Mouse (Mus musculus) testis, postnatal 10 days (tissue): ENCODE measurements around the gene Creld2.
"Not testable (repeated sequence)": the region's sequence is repeated elsewhere in the genome, so short reads cannot be mapped to it uniquely, and the experiment has no call there.

Source experiments
- DNase-seq: peaks from one replicate; pipeline ENCODE4 v3.0.0; 2021; ENCODE audit warnings: low spot score

Creld2 gene

DNA sequence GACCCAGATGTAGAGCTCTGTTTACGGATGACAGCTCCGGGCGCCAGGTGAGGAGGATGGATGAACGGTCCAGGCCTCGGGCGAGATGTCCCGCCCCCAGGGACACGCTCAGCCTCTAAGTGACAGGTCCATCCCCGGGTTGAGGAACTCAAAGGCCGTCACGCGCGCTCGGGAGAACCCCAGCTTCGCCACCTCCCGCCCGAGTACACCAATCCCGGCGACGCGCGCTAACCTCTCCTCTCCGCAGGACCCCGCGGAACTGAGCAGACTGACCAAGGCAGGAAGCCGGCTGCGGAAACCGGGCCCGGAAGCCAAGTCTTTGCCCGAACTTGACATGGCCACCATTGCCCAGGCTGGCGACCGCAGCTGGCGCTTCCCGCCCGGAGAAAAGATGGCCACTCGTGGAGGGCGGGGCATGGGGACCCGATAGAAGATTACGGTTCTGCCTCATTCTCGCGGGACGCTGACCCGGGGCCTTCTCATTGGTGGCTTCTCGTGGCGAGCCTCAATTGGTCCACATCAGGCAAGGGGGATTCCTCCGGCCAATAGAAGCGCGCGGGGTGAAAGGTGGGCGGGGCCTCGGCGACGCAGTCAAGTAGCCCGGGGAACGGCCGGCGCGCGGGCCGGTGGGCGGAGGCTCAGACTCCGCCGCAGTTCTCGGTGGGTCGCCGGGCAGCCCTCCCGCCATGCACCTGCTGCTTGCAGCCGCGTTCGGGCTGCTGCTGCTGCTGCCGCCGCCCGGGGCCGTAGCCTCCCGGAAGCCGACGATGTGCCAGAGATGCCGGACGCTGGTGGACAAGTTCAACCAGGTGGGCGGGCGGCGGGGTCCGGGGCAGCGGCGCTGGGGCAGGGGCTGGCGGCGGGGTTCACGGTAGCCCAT lies at the start of gene Creld2, which contains the start of gene Alg12:
Creld2 (plus strand) TSS at position 621 of the 880 bp plus-strand sequence.
Alg12 (minus strand) TSS at position 293 of the 880 bp plus-strand sequence.
- peak; percentile 98 for DNase-seq

- not testable (repeated sequence) for DNase-seq
Measured at GRCm38 (mm10) chr15:88774630-88775029, 44.8 kb upstream of the Creld2 start.

- no peak for DNase-seq
Measured at GRCm38 (mm10) chr15:88792140-88792850, 27.2 kb upstream of the Creld2 start.

- not testable (repeated sequence) for DNase-seq
Measured at GRCm38 (mm10) chr15:88794729-88795128, 24.7 kb upstream of the Creld2 start.

DNA sequence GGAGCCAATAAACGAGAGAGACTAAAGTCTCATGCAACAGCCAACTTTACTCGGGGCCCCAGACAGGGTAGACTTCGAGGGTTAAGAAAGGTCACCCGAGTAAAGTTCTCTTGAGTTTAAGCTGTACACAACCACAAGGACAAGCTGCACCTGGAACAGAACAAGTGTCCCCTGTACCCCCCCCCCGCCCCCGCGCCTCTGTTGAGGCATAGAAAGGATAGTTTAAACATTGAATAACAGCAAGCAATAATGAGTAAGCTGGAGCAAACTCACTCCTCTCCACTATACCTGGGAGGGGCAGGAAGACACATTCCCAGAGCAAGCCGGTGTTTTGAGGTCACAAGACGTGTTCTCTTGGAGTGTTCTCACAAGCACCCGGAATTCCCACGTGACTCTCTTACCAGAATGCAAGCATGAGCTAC lies 19.5 kb upstream of the Creld2 start:
- DNase-seq: no peak

DNA sequence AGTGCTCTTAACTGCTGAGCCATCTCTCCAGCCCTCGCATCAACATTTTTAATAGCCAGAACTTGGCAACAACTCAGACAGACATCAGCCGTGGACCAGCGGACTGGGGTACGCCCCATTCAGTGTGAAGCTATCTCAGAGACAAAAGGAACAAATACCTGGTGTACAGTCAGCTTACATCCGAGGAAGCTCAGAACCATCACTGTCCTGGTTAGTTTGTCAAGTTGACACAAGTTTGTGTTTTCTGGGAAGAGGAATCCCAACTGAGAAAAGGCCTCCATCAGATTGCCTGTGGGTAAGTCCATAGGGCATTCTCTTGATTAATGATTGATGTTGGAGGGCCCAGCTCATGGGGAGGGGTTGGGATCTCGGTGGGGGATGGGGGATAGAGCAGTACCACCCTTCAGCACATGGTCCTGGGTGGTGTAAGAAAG lies 18.5 kb upstream of the Creld2 start:
- no peak for DNase-seq

GRCm38 (mm10) chr15:88801903-88802302 lies 17.5 kb upstream of the Creld2 start:
- no peak for DNase-seq

DNA sequence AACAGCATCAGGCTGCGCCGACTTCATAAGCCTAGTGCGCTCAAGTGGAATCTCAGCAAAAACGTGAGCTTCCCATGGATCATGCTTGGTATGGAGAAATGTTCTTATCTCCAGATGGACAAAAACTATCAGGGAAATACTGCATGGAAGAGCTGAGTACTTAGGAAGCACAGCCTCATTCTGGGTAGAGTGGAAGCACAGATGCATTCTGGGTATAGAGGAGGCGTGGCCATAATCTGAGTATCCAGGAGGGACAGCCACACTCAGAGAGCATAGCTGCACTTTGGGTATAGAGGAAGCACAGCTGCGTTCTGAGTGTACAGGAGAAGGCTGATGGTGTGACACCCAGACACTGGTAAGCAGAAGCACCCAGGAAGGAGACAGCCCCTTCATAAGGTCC lies 17.1 kb upstream of the Creld2 start:
- no peak for DNase-seq

GRCm38 (mm10) chr15:88808121-88808520 lies 11.3 kb upstream of the Creld2 start:
- DNase-seq: no peak

- no peak for DNase-seq
Measured at GRCm38 (mm10) chr15:88810369-88810768, 9.1 kb upstream of the Creld2 start.

DNA sequence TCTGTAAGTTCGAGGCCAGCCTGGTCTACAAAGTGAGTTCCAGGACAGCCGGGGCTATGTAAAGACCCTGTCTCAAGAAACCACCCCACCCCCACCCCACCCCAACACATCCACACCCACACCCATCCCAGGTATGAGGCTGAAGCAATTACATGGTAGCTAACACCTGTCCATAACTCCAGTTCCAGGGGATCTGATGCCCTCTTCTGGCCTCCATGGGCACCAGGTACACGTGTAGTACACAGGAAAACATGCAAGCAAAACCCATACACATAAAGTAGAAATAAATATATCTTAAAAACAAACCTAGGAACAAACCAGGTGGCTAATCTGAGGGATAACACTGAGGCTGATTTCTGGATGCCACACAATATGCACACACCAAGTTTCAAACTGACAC lies 6.2 kb upstream of the Creld2 start:
- no peak for DNase-seq

DNA sequence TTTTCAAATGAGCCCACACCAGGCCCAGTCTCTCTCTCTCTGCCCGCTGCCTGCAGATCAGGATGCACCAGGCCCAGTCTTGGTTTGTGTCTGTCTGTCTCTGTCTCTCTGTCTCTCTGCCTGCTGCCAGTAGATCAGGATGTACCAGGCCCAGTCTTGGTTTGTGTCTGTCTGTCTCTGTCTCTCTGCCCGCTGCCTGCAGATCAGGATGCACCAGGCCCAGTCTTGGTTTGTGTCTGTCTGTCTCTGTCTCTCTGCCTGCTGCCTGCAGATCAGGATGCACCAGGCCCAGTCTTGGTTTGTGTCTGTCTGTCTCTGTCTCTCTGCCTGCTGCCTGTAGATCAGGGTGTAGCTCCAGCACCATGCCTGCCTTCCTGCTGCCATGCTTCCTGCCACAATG lies 5.6 kb upstream of the Creld2 start:
- not testable (repeated sequence) for DNase-seq

- DNase-seq: no peak
Measured at GRCm38 (mm10) chr15:88814411-88815047, 4.9 kb upstream of the Creld2 start.

DNA sequence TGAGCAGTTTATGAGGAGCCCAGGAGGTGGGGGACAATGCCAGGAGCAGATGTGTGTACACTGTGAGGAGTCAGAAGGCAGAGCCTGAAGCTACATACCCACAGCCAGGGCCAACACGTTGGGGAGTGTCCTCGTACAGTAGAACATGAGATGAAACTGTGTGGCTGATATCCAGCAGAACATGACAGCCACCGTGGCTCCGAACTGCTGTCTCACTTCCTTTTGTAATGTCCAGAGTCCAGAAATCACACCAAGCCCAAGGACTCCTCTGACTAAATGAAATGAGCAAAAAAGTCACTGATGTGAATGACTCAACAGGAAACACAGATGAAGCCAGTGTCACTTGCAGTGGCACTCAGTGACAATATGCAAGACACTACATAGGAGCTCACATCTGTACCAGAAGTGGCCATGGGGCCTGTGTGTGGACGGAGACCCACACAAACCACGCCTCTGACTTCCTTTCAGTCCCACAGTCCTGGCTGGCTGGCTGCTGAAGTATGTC lies 4.2 kb upstream of the Creld2 start:
- DNase-seq: no peak

- DNase-seq: no peak
Measured at GRCm38 (mm10) chr15:88819906-88820303, 459 bp downstream of the Creld2 start.

DNA sequence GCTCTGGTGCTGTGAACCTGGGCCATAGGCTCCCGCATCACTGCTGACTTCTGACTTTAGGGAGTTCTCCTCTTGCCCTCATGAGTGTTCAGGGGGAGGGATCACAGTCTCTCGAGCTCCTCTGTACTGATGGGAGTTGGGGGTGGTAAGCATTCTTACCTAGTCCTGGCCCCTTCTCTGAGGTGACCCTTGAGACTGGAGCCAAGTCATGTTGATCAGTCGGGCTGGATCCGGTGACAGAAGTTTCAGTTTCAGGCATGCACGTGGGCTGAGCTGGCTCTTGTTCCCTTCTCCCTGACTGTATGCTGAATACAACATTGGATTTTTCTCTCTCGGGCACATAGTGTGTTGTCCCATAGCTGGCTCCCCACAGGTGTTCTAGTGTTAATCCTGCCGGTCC lies 2.0 kb downstream of the Creld2 start:
- no peak for DNase-seq

- DNase-seq: no peak
Measured at GRCm38 (mm10) chr15:88822513-88822912, 3.1 kb downstream of the Creld2 start.

DNA sequence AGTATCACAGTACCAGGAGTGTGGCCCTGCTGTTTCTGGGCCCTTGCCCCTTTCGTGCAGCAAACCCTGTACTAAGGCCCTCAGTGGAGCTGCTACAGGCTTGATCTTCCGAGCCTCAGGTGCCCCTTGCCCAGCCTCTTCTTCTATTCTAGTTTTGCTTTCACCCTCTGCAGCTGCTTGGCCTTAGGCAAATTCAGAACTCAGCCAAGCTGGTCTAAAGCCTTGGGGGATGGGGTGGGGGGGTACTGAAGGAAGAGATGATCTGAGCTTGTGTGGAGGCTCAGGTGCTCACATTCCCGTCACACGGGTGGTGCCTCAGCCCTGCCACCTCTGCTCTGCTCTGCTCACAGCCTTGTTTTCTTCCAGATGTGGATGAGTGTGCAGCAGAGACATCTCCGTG lies 3.9 kb downstream of the Creld2 start:
- DNase-seq: no peak

- DNase-seq: no peak
Measured at GRCm38 (mm10) chr15:88827466-88827865, 8.0 kb downstream of the Creld2 start.

- peak; percentile 87 for DNase-seq
Measured at GRCm38 (mm10) chr15:88827991-88828799, 8.7 kb downstream of the Creld2 start.
